Mouse (Mus musculus) embryonic facial prominence, embryonic 12.5 days (tissue): Measurements from ENCODE around the gene Pgbd5. TPM values are rescaled to one million over a fixed set of nuclear protein-coding genes. Genes with fewer than 3 reads are reported as not detected.
A peak's percentile ranks its signal among the peaks of the same experiment; 100 is the strongest.

Experiments used
- ATAC-seq: fragments of 200-750 bp; cut with Nextera tagmentation; 2 replicates; pipeline ENCODE4 v1.8.0; 2017; ENCODE audit not compliant: insufficient number of reproducible peaks, insufficient read depth, low FRiP score, low TSS enrichment
- H3K27ac ChIP-seq: fragments of 300-500 bp; sonication (generic); 2 replicates; pipeline ENCODE4 v1.5.1; 2016; ENCODE audit warnings: mild to moderate bottlenecking
- H3K27me3 ChIP-seq: fragments of 300-500 bp; sonication (generic); 2 replicates; pipeline ENCODE4 v1.6.1; 2016; ENCODE audit warnings: mild to moderate bottlenecking, moderate library complexity
- H3K36me3 ChIP-seq: fragments of 300-500 bp; sonication (generic); 2 replicates; pipeline ENCODE4 v1.6.1; 2016; ENCODE audit warnings: mild to moderate bottlenecking
- H3K4me1 ChIP-seq: fragments of 300-500 bp; sonication (generic); 2 replicates; pipeline ENCODE4 v1.6.1; 2016
- H3K4me2 ChIP-seq: fragments of 300-500 bp; sonication (generic); replicated peaks from 2 replicates; pipeline ENCODE4 v1.6.1; 2016; ENCODE audit warnings: mild to moderate bottlenecking, moderate library complexity
- H3K4me3 ChIP-seq: fragments of 300-500 bp; sonication (generic); 2 replicates; pipeline ENCODE4 v1.5.1; 2016; ENCODE audit warnings: mild to moderate bottlenecking
- H3K9ac ChIP-seq: fragments of 300-500 bp; sonication (generic); 2 replicates; pipeline ENCODE4 v1.6.1; 2016; ENCODE audit warnings: mild to moderate bottlenecking, moderate library complexity
- H3K9me3 ChIP-seq: fragments of 300-500 bp; sonication (generic); 2 replicates; pipeline ENCODE4 v1.6.1; 2016; ENCODE audit warnings: mild to moderate bottlenecking, moderate library complexity
- WGBS: fragments of 180-500 bp; shearing (Covaris S2); methylation state at CpG from one replicate; pipeline ENCODE4 v1.1.7; 2016; 5-methylcytosine and 5-hydroxymethylcytosine counted together
- polyA plus RNA-seq: library from polyadenylated mRNA; unstranded; fragments of >200 nt; fragmentation: Nextera tagmentation; extraction: Ambion mirVana; gene quantifications from 2 replicates; pipeline ENCODE4 v1.2.1, GENCODE M21; 2016

The Pgbd5 gene
- polyA plus RNA-seq, 1 experiment from 2014 or later: 2.0 TPM

- Histone ChIP-seq H3K4me1 (0 out of 2 replicates have a peak, but pooled peaks cover 3% of the 10 kb centered on the region), H3K27me3 (no peaks in the 10 kb centered on the region), H3K36me3 (no peaks in the 10 kb centered on the region), H3K9me3 (no peaks in the 10 kb centered on the region), H3K4me2 (no peak overlapping the region), H3K4me3 (no peak overlapping the region), H3K9ac (no peak overlapping the region), H3K27ac (no peak overlapping the region)
- 87% methylated on average over 11 of the region's 11 CpGs for WGBS
- no peak for ATAC-seq
Measured at GRCm38 (mm10) chr8:124399403-124399861, 40.0 kb downstream of the Pgbd5 start.

- no peak overlapping the region for H3K27ac ChIP-seq
- WGBS: 36% methylated on average over 12 of the region's 12 CpGs
- no peak overlapping the region for H3K4me2 ChIP-seq
- H3K4me3 ChIP-seq: no peak overlapping the region
- H3K36me3 ChIP-seq: no peaks in the 10 kb centered on the region
- H3K27me3 ChIP-seq: no peaks in the 10 kb centered on the region
- H3K9ac ChIP-seq: no peak overlapping the region
- H3K4me1 ChIP-seq: 0 out of 2 replicates have a peak, but pooled peaks cover 3% of the 10 kb centered on the region
- ATAC-seq: no peak
- no peaks in the 10 kb centered on the region for H3K9me3 ChIP-seq
Measured at GRCm38 (mm10) chr8:124398843-124399402, 40.5 kb downstream of the Pgbd5 start.

- H3K4me1 ChIP-seq: peaks cover 7% of the 10 kb centered on the region; the same call in 1 of the 2 replicates
- H3K9me3 ChIP-seq: no peaks in the 10 kb centered on the region
- 75% methylated on average over 11 of the region's 11 CpGs for WGBS
- ATAC-seq: no peak
- no peaks in the 10 kb centered on the region for H3K36me3 ChIP-seq
- H3K27me3 ChIP-seq: no peaks in the 10 kb centered on the region
- H3K27ac ChIP-seq: no peak overlapping the region
- no peak overlapping the region for H3K4me3 ChIP-seq
- H3K4me2 ChIP-seq: no peak overlapping the region
- H3K9ac ChIP-seq: no peak overlapping the region
Measured at GRCm38 (mm10) chr8:124397321-124398065, 42.0 kb downstream of the Pgbd5 start.

GRCm38 (mm10) chr8:124396531-124396930 is 42.9 kb downstream of the Pgbd5 start:
- H3K4me1 ChIP-seq: peaks cover 7% of the 10 kb centered on the region; the same call in 1 of the 2 replicates
- no peak overlapping the region for H3K27ac ChIP-seq
- H3K9ac ChIP-seq: no peak overlapping the region
- no peak overlapping the region for H3K4me2 ChIP-seq
- 77% methylated on average over 2 of the region's 2 CpGs for WGBS
- no peaks in the 10 kb centered on the region for H3K27me3 ChIP-seq
- no peaks in the 10 kb centered on the region for H3K9me3 ChIP-seq
- H3K36me3 ChIP-seq: no peaks in the 10 kb centered on the region
- no peak for ATAC-seq
- no peak overlapping the region for H3K4me3 ChIP-seq

GRCm38 (mm10) chr8:124395392-124395791 is 44.1 kb downstream of the Pgbd5 start:
- H3K27ac ChIP-seq: no peak overlapping the region

GRCm38 (mm10) chr8:124394951-124395350 is 44.5 kb downstream of the Pgbd5 start:
- no peak for ATAC-seq
- Histone ChIP-seq H3K27ac (no peak overlapping the region), H3K36me3 (no peaks in the 10 kb centered on the region), H3K9ac (no peak overlapping the region), H3K4me1 (peaks cover 7% of the 10 kb centered on the region; the same call in 1 of the 2 replicates), H3K27me3 (no peaks in the 10 kb centered on the region), H3K4me2 (no peak overlapping the region), H3K4me3 (no peak overlapping the region), H3K9me3 (no peaks in the 10 kb centered on the region)
- 80% methylated on average over 7 of the region's 7 CpGs for WGBS

More at GRCm38 (mm10) chr8:124395392-124395791, 44.1 kb downstream of the Pgbd5 start:
- WGBS: 81% methylated on average over 7 of the region's 7 CpGs
- Histone ChIP-seq H3K4me2 (no peak overlapping the region), H3K36me3 (no peaks in the 10 kb centered on the region), H3K9me3 (no peaks in the 10 kb centered on the region), H3K4me3 (no peak overlapping the region), H3K9ac (no peak overlapping the region), H3K4me1 (peaks cover 7% of the 10 kb centered on the region; the same call in 1 of the 2 replicates), H3K27me3 (no peaks in the 10 kb centered on the region)
- ATAC-seq: no peak

GRCm38 (mm10) chr8:124393927-124394326 is 45.5 kb downstream of the Pgbd5 start:
- 78% methylated on average over 4 of the region's 4 CpGs for WGBS
- ATAC-seq: no peak
- no peaks in the 10 kb centered on the region for H3K36me3 ChIP-seq

GRCm38 (mm10) chr8:124393013-124393412 is 46.4 kb downstream of the Pgbd5 start:
- Histone ChIP-seq H3K36me3 (no peaks in the 10 kb centered on the region), H3K4me1 (peaks cover 4% of the 10 kb centered on the region; the same call in 1 of the 2 replicates), H3K27me3 (no peaks in the 10 kb centered on the region), H3K9ac (no peak overlapping the region), H3K9me3 (no peaks in the 10 kb centered on the region), H3K4me3 (no peak overlapping the region), H3K4me2 (no peak overlapping the region), H3K27ac (peak overlapping the region; percentile 42; the same call in 1 of the 2 replicates)
- no peak for ATAC-seq
- 92% methylated on average over 5 of the region's 5 CpGs for WGBS

More at GRCm38 (mm10) chr8:124393927-124394326, 45.5 kb downstream of the Pgbd5 start:
- Histone ChIP-seq H3K4me2 (no peak overlapping the region), H3K27me3 (no peaks in the 10 kb centered on the region), H3K4me1 (peaks cover 4% of the 10 kb centered on the region; the same call in 1 of the 2 replicates), H3K27ac (no peak overlapping the region), H3K4me3 (no peak overlapping the region), H3K9me3 (no peaks in the 10 kb centered on the region), H3K9ac (no peak overlapping the region)

- 52% methylated on average over 10 of the region's 10 CpGs for WGBS
- no peak for ATAC-seq
Measured at GRCm38 (mm10) chr8:124392271-124393012, 47.0 kb downstream of the Pgbd5 start.

GRCm38 (mm10) chr8:124391191-124391590 is 48.3 kb downstream of the Pgbd5 start:
- no peak overlapping the region for H3K4me3 ChIP-seq
- H3K4me2 ChIP-seq: no peak overlapping the region
- no peak overlapping the region for H3K9ac ChIP-seq
- H3K36me3 ChIP-seq: no peaks in the 10 kb centered on the region
- H3K4me1 ChIP-seq: peaks cover 4% of the 10 kb centered on the region; the same call in 1 of the 2 replicates
- no peak for ATAC-seq
- H3K27ac ChIP-seq: no peak overlapping the region
- WGBS: 85% methylated on average over 7 of the region's 7 CpGs
- H3K27me3 ChIP-seq: no peaks in the 10 kb centered on the region
- no peaks in the 10 kb centered on the region for H3K9me3 ChIP-seq

More at GRCm38 (mm10) chr8:124392271-124393012, 47.0 kb downstream of the Pgbd5 start:
- Histone ChIP-seq H3K4me3 (no peak overlapping the region), H3K36me3 (no peaks in the 10 kb centered on the region), H3K4me1 (peaks cover 4% of the 10 kb centered on the region; the same call in 1 of the 2 replicates), H3K4me2 (no peak overlapping the region), H3K9ac (no peak overlapping the region), H3K27me3 (no peaks in the 10 kb centered on the region), H3K9me3 (no peaks in the 10 kb centered on the region), H3K27ac (peak overlapping the region; percentile 42)

- 91% methylated on average over 11 of the region's 11 CpGs for whole genome bisulfite sequencing
- no peak for ATAC-seq
Measured at GRCm38 (mm10) chr8:124389495-124389894, 50.0 kb downstream of the Pgbd5 start.

More at GRCm38 (mm10) chr8:124389495-124389894, 50.0 kb downstream of the Pgbd5 start:
- Histone ChIP-seq H3K4me2 (no peak overlapping the region), H3K9ac (no peak overlapping the region), H3K9me3 (no peaks in the 10 kb centered on the region), H3K4me1 (peaks cover 4% of the 10 kb centered on the region; the same call in 1 of the 2 replicates), H3K27me3 (no peaks in the 10 kb centered on the region), H3K36me3 (no peaks in the 10 kb centered on the region), H3K27ac (no peak overlapping the region), H3K4me3 (no peak overlapping the region)
